Mouse (Mus musculus): ENCODE measurements around the gene Nol9. TPM values are rescaled to one million over a fixed set of nuclear protein-coding genes. Genes with fewer than 3 reads are reported as not detected.

The Nol9 gene
- total and polyA plus RNA-seq, 3 experiments = 34.2 to 63.5 (median 47.5) TPM

DNA sequence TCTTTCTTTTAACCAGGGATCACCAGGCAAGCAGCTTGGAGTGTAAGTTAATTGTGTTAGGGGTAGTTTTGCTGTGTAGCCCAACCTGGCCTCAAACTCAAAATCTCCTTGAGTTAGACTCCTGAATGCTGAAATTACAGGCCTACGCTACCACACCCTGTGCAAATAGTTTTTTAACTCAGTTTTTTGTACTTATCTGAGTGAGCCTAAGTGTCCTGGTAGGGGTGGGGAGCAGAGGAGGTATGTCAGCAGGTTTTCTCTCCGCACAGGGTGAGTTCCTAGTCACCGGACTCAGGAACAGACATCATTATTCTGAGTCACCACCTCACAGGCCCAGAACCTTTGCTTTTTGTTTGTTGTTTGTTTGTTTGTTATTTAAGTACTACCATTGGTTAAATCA is 37.1 kb upstream of the Nol9 start:
- Histone ChIP-seq H3K9me3 (replicated peaks) (no peaks in the 10 kb centered on the region), H3K4me1 (ENCODE audit: insufficient read depth, low read depth, low read length) (peaks cover 28% of the 10 kb centered on the region), H3K36me3 (replicated peaks) (no peaks in the 10 kb centered on the region), H3K4me3 (ENCODE audit: low read depth, low read length) (no peak overlapping the region), H3K27me3 (ENCODE audit: insufficient read depth, low read length) (peaks cover 52% of the 10 kb centered on the region)
- TF ChIP-seq POLR2AphosphoS5 (IDR thresholded peaks at IDR 0.05; ENCODE audit: insufficient replicate concordance, low read depth, low read length) (no peak), TAL1 (conservative IDR thresholded peaks at IDR 0.05; ENCODE audit: low read depth, low read length) (no peak), GATA1 (IDR thresholded peaks at IDR 0.05; ENCODE audit: borderline replicate concordance, low read length) (no peak), CTCF (IDR thresholded peaks at IDR 0.05; ENCODE audit: low read depth, low read length) (no peak), GATA2 (IDR thresholded peaks at IDR 0.05; ENCODE audit: borderline replicate concordance, low read depth, low read length) (no peak)
- no peak for ATAC-seq (ENCODE audit: extremely low read depth, insufficient number of reproducible peaks, low FRiP score, poor library complexity, severe bottlenecking)
- no peak for DNase-seq (ENCODE audit: low spot score)

DNA sequence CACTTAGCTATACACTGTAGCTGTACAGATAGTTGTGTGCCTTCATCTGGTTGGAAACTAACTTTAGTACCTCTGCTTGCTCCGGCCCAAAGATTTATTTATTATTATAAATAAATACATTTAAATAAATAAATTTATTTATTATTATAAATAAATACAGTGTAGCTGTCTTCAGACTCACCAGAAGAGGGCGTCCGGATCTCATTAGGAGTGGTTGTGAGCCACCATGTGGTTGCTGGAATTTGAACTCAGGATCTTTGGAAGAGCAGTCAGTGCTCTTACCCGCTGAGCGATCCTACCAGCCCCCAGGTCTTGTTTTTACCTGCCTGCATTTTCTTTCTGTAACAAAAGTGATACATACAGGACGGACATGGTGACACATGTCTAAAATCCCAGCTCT is 33.0 kb upstream of the Nol9 start:
- DNase-seq (ENCODE audit: low spot score) (no peak), ATAC-seq (ENCODE audit: extremely low read depth, insufficient number of reproducible peaks, low FRiP score, poor library complexity, severe bottlenecking) (no peak)
- H3K4me3 ChIP-seq (ENCODE audit: low read depth, low read length) = no peak overlapping the region
- H3K9me3 ChIP-seq (replicated peaks) = no peaks in the 10 kb centered on the region
- TF ChIP-seq GATA2 (IDR thresholded peaks at IDR 0.05; ENCODE audit: borderline replicate concordance, low read depth, low read length) (no peak), POLR2AphosphoS5 (IDR thresholded peaks at IDR 0.05; ENCODE audit: insufficient replicate concordance, low read depth, low read length) (no peak), CTCF (IDR thresholded peaks at IDR 0.05; ENCODE audit: low read depth, low read length) (no peak), TAL1 (conservative IDR thresholded peaks at IDR 0.05; ENCODE audit: low read depth, low read length) (no peak), GATA1 (IDR thresholded peaks at IDR 0.05; ENCODE audit: borderline replicate concordance, low read length) (no peak)
- peaks cover 38% of the 10 kb centered on the region for H3K4me1 ChIP-seq (ENCODE audit: insufficient read depth, low read depth, low read length)
- H3K27me3 ChIP-seq (ENCODE audit: insufficient read depth, low read length) = peaks cover 49% of the 10 kb centered on the region
- peaks cover 9% of the 10 kb centered on the region for H3K36me3 ChIP-seq (replicated peaks)

DNA sequence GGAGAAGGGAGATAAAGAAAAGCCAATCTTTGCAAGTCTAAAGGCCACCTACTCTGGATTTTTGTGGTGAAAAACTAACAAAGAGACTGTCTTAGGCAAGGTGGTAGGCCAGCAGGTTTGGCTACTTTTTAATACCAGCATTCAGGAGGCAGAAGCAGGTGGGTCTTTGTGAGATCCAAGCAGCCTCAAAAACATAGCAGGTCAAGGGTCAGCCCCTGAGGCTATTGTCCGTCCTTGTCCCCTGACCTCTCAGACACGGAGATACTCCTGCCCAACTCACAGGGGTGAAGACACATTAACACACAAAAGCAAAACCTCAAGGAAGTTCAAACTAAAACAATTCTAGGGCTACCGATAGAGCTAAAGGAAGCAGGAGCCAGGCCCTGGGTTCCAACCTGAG is 32.3 kb upstream of the Nol9 start:
- TF ChIP-seq GATA2 (IDR thresholded peaks at IDR 0.05; ENCODE audit: borderline replicate concordance, low read depth, low read length) = no peak
- TF ChIP-seq TAL1 (conservative IDR thresholded peaks at IDR 0.05; ENCODE audit: low read depth, low read length) = no peak
- TF ChIP-seq CTCF (IDR thresholded peaks at IDR 0.05; ENCODE audit: low read depth, low read length) = no peak
- no peak for TF ChIP-seq POLR2AphosphoS5 (IDR thresholded peaks at IDR 0.05; ENCODE audit: insufficient replicate concordance, low read depth, low read length)
- TF ChIP-seq GATA1 (IDR thresholded peaks at IDR 0.05; ENCODE audit: borderline replicate concordance, low read length) = no peak
- Histone ChIP-seq H3K36me3 (replicated peaks) (peaks cover 15% of the 10 kb centered on the region), H3K27me3 (ENCODE audit: insufficient read depth, low read length) (peaks cover 45% of the 10 kb centered on the region), H3K4me3 (ENCODE audit: low read depth, low read length) (no peak overlapping the region), H3K9me3 (replicated peaks) (no peaks in the 10 kb centered on the region), H3K4me1 (ENCODE audit: insufficient read depth, low read depth, low read length) (peaks cover 43% of the 10 kb centered on the region)
- no peak for DNase-seq (ENCODE audit: low spot score)
- no peak for ATAC-seq (ENCODE audit: extremely low read depth, insufficient number of reproducible peaks, low FRiP score, poor library complexity, severe bottlenecking)

DNA sequence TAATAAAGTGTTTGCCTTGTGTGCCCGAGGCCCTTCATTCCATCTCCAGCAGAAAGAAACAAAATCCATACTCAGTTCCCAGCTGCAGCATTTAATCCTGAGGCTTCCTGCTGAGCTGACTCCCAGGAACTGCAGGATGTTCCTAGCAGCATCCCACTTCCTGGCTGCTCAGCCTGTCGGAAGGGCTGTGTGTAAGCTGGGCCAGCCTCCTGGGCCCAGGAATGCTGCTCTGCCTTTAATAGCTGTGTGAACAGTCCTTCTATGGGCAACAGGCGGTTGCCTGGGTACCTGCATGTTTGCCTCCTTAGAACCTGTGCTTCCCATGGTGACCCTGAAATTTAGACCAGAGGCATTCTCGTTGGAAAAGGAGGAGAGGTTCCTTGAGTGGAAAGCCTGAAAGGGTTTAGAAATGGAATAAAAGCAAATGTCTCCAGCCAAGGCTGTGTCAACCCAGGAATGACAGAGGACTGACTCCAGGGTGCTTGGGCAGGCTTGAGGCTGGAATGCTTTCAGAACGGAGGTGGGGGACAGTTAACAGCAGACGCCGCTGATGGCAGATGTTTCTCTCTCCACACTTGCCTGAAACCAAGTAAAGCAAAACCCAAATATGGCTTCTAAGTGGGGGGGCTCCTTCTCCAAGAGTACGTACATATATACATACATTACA is 31.5 kb upstream of the Nol9 start:
- no peak for DNase-seq (ENCODE audit: low spot score)
- peak overlapping the region; percentile 95; the same call in 1 of the 2 replicates for H3K4me3 ChIP-seq (ENCODE audit: low read depth, low read length)
- peaks cover 50% of the 10 kb centered on the region for H3K4me1 ChIP-seq (ENCODE audit: insufficient read depth, low read depth, low read length)
- no peak for TF ChIP-seq TAL1 (conservative IDR thresholded peaks at IDR 0.05; ENCODE audit: low read depth, low read length)
- TF ChIP-seq GATA1 (IDR thresholded peaks at IDR 0.05; ENCODE audit: borderline replicate concordance, low read length) = no peak
- no peak for TF ChIP-seq POLR2AphosphoS5 (IDR thresholded peaks at IDR 0.05; ENCODE audit: insufficient replicate concordance, low read depth, low read length)
- no peak for TF ChIP-seq CTCF (IDR thresholded peaks at IDR 0.05; ENCODE audit: low read depth, low read length)
- TF ChIP-seq GATA2 (IDR thresholded peaks at IDR 0.05; ENCODE audit: borderline replicate concordance, low read depth, low read length) = no peak
- no peaks in the 10 kb centered on the region for H3K9me3 ChIP-seq (replicated peaks)
- peaks cover 37% of the 10 kb centered on the region for H3K27me3 ChIP-seq (ENCODE audit: insufficient read depth, low read length)
- H3K36me3 ChIP-seq (replicated peaks) = peaks cover 23% of the 10 kb centered on the region
- no peak for ATAC-seq (ENCODE audit: extremely low read depth, insufficient number of reproducible peaks, low FRiP score, poor library complexity, severe bottlenecking)

DNA sequence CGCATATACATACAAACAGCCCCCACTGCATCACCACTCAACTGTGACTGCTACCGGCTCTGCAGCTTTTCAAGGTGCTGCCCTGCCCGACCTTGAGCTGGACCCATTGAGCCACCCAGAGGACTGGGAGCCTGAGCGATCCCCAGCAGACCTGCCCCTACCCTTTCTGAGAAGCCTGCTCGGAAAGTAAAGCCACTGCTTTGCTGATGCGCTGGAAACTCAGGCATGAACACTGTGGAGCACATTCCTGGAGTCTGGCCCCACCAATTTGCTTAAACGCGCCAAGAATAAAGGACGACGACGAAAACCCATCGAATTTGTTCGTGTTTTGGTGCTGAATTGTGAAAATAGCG is 31.0 kb upstream of the Nol9 start:
- DNase-seq (ENCODE audit: low spot score) = no peak
- TF ChIP-seq CTCF (IDR thresholded peaks at IDR 0.05; ENCODE audit: low read depth, low read length) = no peak
- TF ChIP-seq TAL1 (conservative IDR thresholded peaks at IDR 0.05; ENCODE audit: low read depth, low read length) = no peak
- peaks cover 55% of the 10 kb centered on the region for H3K4me1 ChIP-seq (ENCODE audit: insufficient read depth, low read depth, low read length)

DNA sequence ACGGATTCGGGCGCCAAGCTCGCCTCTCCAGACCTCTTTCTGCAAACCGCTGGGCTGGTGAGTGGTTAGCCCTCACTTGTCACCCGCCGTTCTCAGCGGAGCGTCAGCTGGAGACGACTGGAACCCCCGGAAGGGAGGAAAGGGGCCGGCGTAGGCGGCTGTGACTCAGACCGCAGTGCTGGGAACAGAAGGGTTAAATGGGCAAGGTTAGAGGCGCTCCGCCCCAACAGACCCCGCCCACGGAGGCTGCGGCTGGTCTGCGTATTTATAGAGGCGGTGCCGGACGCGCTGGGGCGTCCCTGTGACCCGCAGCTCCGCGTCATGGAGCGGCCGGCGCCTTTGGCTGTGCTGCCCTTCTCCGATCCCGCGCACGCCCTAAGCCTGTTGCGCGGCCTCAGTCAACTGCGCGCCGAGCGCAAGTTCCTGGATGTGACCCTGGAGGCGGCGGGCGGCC is 30.5 kb upstream of the Nol9 start, which contains the start of gene Klhl21:
Gene Klhl21, plus strand, starts transcription at position 182 of the 454 bp plus-strand sequence.
- Histone ChIP-seq H3K4me1 (ENCODE audit: insufficient read depth, low read depth, low read length) (peaks cover 59% of the 10 kb centered on the region), H3K27me3 (ENCODE audit: insufficient read depth, low read length) (peaks cover 32% of the 10 kb centered on the region), H3K36me3 (replicated peaks) (peaks cover 34% of the 10 kb centered on the region), H3K9me3 (replicated peaks) (no peaks in the 10 kb centered on the region), H3K4me3 (ENCODE audit: low read depth, low read length) (peak within 1 kb of the TSS; percentile 95)
- TF ChIP-seq CTCF (IDR thresholded peaks at IDR 0.05; ENCODE audit: low read depth, low read length) (no peak), TAL1 (conservative IDR thresholded peaks at IDR 0.05; ENCODE audit: low read depth, low read length) (no peak), GATA1 (IDR thresholded peaks at IDR 0.05; ENCODE audit: borderline replicate concordance, low read length) (no peak), POLR2AphosphoS5 (IDR thresholded peaks at IDR 0.05; ENCODE audit: insufficient replicate concordance, low read depth, low read length) (no peak), GATA2 (IDR thresholded peaks at IDR 0.05; ENCODE audit: borderline replicate concordance, low read depth, low read length) (no peak)
- ATAC-seq (ENCODE audit: extremely low read depth, insufficient number of reproducible peaks, low FRiP score, poor library complexity, severe bottlenecking) = peak; percentile 81
- DNase-seq (ENCODE audit: low spot score) = peak; percentile 87

More for the DNA sequence above, 31.0 kb upstream of the Nol9 start:
- H3K9me3 ChIP-seq (replicated peaks) = no peaks in the 10 kb centered on the region
- ATAC-seq (ENCODE audit: extremely low read depth, insufficient number of reproducible peaks, low FRiP score, poor library complexity, severe bottlenecking) = no peak
- H3K4me3 ChIP-seq (ENCODE audit: low read depth, low read length) = peak overlapping the region; percentile 95
- H3K27me3 ChIP-seq (ENCODE audit: insufficient read depth, low read length) = peaks cover 32% of the 10 kb centered on the region
- H3K36me3 ChIP-seq (replicated peaks) = peaks cover 28% of the 10 kb centered on the region
